Mouse (Mus musculus) ES-E14 (cell line): ENCODE data around the gene Dlgap1. TPM values are rescaled to one million over a fixed set of nuclear protein-coding genes. Genes with fewer than 3 reads are reported as not detected.
"Not testable (repeated sequence)": the region's sequence is repeated elsewhere in the genome, so short reads cannot be mapped to it uniquely, and the experiment has no call there.

Experiments
- DNase-seq: peaks from one replicate; pipeline ENCODE4 v3.0.0-alpha.2; 2013; ENCODE audit warnings: low read depth, low spot score
- H3K27ac ChIP-seq: 2 replicates; pipeline ENCODE4 v1.5.1; 2012; ENCODE audit warnings: low read depth, mild to moderate bottlenecking, low read length, moderate library complexity, mixed read lengths; ENCODE audit not compliant: poor library complexity, insufficient read depth, severe bottlenecking
- H3K36me3 ChIP-seq: 2 replicates; pipeline ENCODE4 v1.6.1; 2012; ENCODE audit warnings: mild to moderate bottlenecking, low read length, moderate library complexity, mixed read lengths; ENCODE audit not compliant: control insufficient read depth, poor library complexity, insufficient read depth, severe bottlenecking
- H3K4me1 ChIP-seq, 2 experiments: fragments of 150-350 bp in 1 of 2; sonication (generic) in 1 of 2; 2 replicates each; pipeline ENCODE4 v1.6.1; 2012; ENCODE audit warnings: low read length in 2 of 2, mild to moderate bottlenecking in 1 of 2, mixed read lengths in 1 of 2; ENCODE audit not compliant: control insufficient read depth in 2 of 2, insufficient read depth in 2 of 2, poor library complexity in 1 of 2
- H3K4me3 ChIP-seq, 2 experiments: fragments of 150-350 bp in 1 of 2; sonication (generic) in 1 of 2; 2 replicates each; pipeline ENCODE4 v1.5.1; 2012; ENCODE audit warnings: low read length in 2 of 2, low read depth in 1 of 2, mild to moderate bottlenecking in 1 of 2, mixed read lengths in 1 of 2; ENCODE audit not compliant: insufficient read depth in 1 of 2, poor library complexity in 1 of 2, severe bottlenecking in 1 of 2
- H3K9ac ChIP-seq: 2 replicates; pipeline ENCODE4 v1.6.1; 2012; ENCODE audit warnings: low read depth, mild to moderate bottlenecking, low read length, mixed read lengths; ENCODE audit not compliant: poor library complexity, insufficient read depth, severe bottlenecking
- H3K9me3 ChIP-seq: fragments of 150-350 bp; sonication (generic); 2 replicates; pipeline ENCODE4 v1.6.1; 2012; ENCODE audit warnings: low read depth, mild to moderate bottlenecking, low read length; ENCODE audit not compliant: control insufficient read depth, insufficient read depth
- CHD2 ChIP-seq: IDR thresholded peaks from 2 replicates; pipeline ENCODE4 v1.6.1; 2014; ENCODE audit warnings: mild to moderate bottlenecking, low read depth, low read length, inconsistent platforms
- HCFC1 ChIP-seq: IDR thresholded peaks from 2 replicates; pipeline ENCODE4 v1.6.1; 2012; ENCODE audit warnings: low read length, inconsistent platforms, borderline replicate concordance; ENCODE audit not compliant: insufficient read depth
- MAFK ChIP-seq: IDR thresholded peaks from 2 replicates; pipeline ENCODE4 v1.6.1; 2014; ENCODE audit warnings: mild to moderate bottlenecking, low read depth, low read length, inconsistent platforms; ENCODE audit not compliant: insufficient read depth
- ZC3H11A ChIP-seq: IDR thresholded peaks from 2 replicates; pipeline ENCODE4 v1.6.1; 2012; ENCODE audit warnings: low read depth, mild to moderate bottlenecking, inconsistent platforms, low read length, borderline replicate concordance
- ZNF384 ChIP-seq: IDR thresholded peaks from 2 replicates; pipeline ENCODE4 v1.6.1; 2012; ENCODE audit warnings: low read depth, low read length, inconsistent platforms
- in situ Hi-C, 2 experiments: fragments of 600-800 bp; cut with MboI; formaldehyde crosslinking; loops; one replicate each; pipeline ENCODE4 v1.15.1; 2025; ENCODE audit warnings: low sequenced_read_pairs in 2 of 2, inconsistent platforms in 1 of 2; ENCODE audit not compliant: unreplicated experiment in 2 of 2
- total RNA-seq: library from RNA; depleted of rRNA; stranded (reverse); fragments of 300-350 nt; gene quantifications from 2 replicates; pipeline ENCODE4 v1.2.3, GENCODE M21; 2012

The Dlgap1 gene
- total RNA-seq, 1 experiment, result 0.94 TPM

DNA sequence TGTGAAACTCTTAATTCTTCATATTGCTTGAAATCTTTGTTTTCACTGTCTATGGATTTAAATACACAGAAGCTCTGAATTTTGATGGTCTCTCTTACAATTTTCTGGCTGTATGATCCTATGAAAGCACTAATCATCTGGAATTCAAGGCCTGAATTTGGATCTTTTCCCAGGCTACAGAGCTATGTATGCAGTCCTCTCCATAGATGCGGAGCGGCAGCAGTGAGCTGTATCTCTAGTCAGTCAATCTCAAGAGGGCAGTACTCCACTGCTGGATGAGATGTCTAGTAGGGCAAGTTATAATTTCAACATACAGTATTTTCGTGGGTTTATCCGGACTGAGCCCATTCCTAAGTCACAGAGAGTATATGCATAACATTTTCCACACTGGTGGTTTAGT lies 581.9 kb downstream of the Dlgap1 start:
- no peak for TF ChIP-seq CHD2
- TF ChIP-seq MAFK, result no peak
- no peak for TF ChIP-seq HCFC1
- no peak for TF ChIP-seq ZC3H11A
- TF ChIP-seq ZNF384, result no peak
- Histone ChIP-seq H3K4me3 (no peak overlapping the region), H3K9me3 (no peaks in the 10 kb centered on the region), H3K9ac (no peak overlapping the region), H3K4me1 (no peaks in the 10 kb centered on the region), H3K36me3 (no peaks in the 10 kb centered on the region), H3K27ac (no peak overlapping the region)
- no peak for DNase-seq
- in situ Hi-C loops, result no loop called here

DNA sequence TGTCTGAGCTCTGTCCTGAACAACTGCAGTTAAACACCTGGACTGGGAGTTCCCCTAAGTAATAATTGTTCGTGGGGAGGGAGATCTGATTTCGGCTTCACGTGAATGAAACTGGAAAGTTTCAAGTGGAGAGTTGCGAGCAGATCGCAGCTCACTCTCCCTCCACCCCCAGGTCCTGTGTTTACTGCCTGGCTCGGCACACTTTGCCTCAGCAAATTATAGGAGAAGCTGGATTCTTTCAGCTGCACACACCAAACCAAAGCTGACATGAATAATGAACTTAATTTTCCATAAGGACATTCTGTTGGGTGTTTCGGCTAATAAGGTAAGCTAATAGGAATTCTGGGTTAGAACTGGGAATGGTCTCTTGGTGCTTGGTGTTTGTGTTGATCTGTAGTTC lies 592.7 kb downstream of the Dlgap1 start:
- H3K36me3 ChIP-seq, result no peaks in the 10 kb centered on the region
- no peak for TF ChIP-seq CHD2
- TF ChIP-seq ZNF384, result no peak
- no peak for TF ChIP-seq HCFC1
- no peak for TF ChIP-seq ZC3H11A
- TF ChIP-seq MAFK, result no peak
- in situ Hi-C loops, result no loop called here
- no peak overlapping the region for H3K27ac ChIP-seq
- no peak overlapping the region for H3K4me3 ChIP-seq
- no peaks in the 10 kb centered on the region for H3K4me1 ChIP-seq
- H3K9ac ChIP-seq, result no peak overlapping the region
- H3K9me3 ChIP-seq, result no peaks in the 10 kb centered on the region
- no peak for DNase-seq

DNA sequence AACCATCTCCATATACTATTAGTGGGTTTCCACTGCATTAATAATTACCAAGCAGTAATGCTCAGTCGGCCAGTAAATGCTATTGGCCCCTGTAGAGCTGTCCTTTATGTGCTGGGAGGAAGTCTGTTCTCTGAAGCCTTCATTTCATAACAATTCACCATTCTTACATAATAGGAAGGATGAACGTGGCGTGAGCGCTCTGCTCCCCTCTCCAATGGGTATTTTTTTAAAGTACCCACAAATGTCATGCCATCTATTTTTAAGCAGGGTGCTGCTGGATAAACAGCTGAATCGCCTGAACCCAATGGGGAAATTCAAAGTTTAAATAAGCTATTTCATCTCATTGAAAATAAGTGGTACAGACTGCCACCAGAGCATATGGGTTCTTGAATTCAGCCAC lies 602.0 kb downstream of the Dlgap1 start:
- H3K36me3 ChIP-seq, result no peaks in the 10 kb centered on the region
- no peak overlapping the region for H3K27ac ChIP-seq
- in situ Hi-C loops, result no loop called here
- no peak overlapping the region for H3K4me3 ChIP-seq
- no peaks in the 10 kb centered on the region for H3K4me1 ChIP-seq
- TF ChIP-seq ZC3H11A (no peak), CHD2 (no peak)
- H3K9ac ChIP-seq, result no peak overlapping the region
- DNase-seq, result no peak
- H3K9me3 ChIP-seq, result no peaks in the 10 kb centered on the region

DNA sequence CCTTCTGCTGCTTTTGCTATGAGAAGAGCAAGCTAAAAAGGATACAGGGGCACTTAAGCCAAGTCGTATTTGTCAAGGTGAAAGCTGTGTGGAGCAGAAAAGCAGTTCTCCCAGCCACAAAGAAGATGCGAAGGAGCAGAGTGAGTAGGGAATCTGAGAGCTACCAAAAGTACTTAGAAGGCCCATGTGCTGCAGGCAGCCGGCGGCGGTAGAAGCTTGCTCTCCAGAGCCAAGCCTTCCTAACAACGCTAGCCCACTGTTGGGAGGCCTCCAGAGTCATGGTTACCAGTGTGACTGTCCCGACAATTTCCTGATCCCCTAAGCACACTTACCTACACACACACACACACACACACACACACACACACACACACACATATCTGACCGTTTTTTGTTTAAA lies 614.2 kb downstream of the Dlgap1 start:
- no peaks in the 10 kb centered on the region; a peak in 1 of 4 replicates for H3K4me1 ChIP-seq

DNA sequence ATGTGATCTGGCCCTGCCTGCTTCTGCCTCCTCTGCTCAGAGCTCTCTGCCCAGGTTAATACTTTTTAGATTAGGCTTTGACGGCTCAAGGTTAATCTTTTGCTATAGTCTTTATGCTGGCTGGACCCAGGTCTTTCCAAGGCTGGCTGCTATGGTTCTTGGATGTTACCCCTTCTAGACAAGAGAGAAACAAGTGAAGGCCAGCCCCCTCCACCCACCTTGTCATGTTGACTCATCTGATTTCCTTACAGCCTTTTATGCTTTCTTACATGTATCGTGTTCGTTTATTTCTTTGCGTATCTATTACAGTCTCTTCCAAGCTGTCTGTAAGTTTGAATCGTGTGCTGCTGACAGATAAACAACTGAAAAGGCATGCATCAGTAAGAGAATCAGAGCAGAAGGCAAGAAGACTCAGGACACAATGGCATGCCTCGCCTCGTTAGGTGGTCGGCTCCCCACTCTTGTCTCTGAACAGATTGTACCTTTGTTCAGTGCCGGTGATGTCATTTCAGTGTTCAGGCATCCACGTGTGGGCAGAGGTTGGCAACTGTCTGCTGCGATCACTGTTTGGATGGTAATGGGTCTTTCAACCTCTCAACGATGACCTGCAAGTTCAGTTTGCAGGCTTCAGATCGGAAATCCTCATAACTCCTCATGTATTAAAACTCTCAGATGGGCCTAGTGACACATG lies 618.0 kb downstream of the Dlgap1 start:
- Histone ChIP-seq H3K4me3 (no peak overlapping the region), H3K36me3 (no peaks in the 10 kb centered on the region), H3K4me1 (no peaks in the 10 kb centered on the region; a peak in 1 of 4 replicates), H3K9ac (no peak overlapping the region), H3K9me3 (no peaks in the 10 kb centered on the region), H3K27ac (no peak overlapping the region)
- in situ Hi-C loops, result no loop called here
- TF ChIP-seq MAFK, result no peak
- no peak for TF ChIP-seq CHD2
- TF ChIP-seq HCFC1, result no peak
- no peak for TF ChIP-seq ZNF384
- no peak for TF ChIP-seq ZC3H11A
- DNase-seq, result no peak

More for the DNA sequence above, 614.2 kb downstream of the Dlgap1 start:
- in situ Hi-C loops, result no loop called here
- H3K9me3 ChIP-seq, result no peaks in the 10 kb centered on the region
- no peak overlapping the region for H3K9ac ChIP-seq
- TF ChIP-seq ZC3H11A, result no peak
- no peak for TF ChIP-seq CHD2
- TF ChIP-seq HCFC1, result no peak
- no peak overlapping the region for H3K4me3 ChIP-seq
- DNase-seq, result no peak
- no peaks in the 10 kb centered on the region for H3K36me3 ChIP-seq
- no peak overlapping the region for H3K27ac ChIP-seq

DNA sequence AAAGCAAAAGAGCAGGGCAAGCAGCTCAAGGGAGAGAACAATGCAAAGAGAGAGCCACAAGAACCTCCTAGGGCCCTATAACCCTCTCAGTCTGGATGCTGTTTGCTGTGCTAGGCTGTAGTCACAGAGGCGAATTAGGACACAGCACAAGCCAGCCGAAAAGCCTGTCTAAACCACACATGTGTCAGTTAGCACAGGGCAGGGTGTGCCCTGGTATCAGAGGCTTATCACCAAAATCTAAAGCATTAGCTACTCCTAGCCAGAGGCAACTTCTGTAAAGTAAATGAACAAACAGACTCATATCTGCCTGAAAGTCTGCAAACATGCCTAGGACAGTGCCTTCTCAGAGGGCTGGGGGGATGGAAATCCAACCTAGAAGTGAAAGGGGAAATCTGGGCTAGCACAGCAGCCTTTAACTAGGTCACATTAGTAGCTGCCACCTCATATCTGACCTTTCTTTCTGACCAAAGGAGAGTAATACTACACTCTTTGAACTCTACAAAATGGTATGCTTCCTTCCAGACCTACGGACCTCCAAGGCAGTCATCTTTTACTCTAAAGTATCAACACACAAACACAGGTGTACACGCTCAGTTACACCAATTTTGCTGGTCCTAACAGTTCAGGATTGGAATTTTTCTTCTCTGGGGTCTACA lies 619.2 kb downstream of the Dlgap1 start:
- H3K4me3 ChIP-seq, in situ Hi-C loops, H3K4me1 ChIP-seq, H3K36me3 ChIP-seq, DNase-seq, H3K27ac ChIP-seq, H3K9ac ChIP-seq, H3K9me3 ChIP-seq: not testable (repeated sequence)
